Mouse (Mus musculus) embryo, embryonic 10 days (tissue): ENCODE measurements around the gene Ncan.
"Not testable (repeated sequence)": the region's sequence is repeated elsewhere in the genome, so short reads cannot be mapped to it uniquely, and the experiment has no call there.

Experiments used
- DNase-seq: peaks from one replicate; pipeline ENCODE4 v3.0.0-alpha.2; 2015; ENCODE audit warnings: low spot score

The Ncan gene

GRCm38 (mm10) chr8:70084191-70085065, 36.2 kb downstream of the Ncan start:
- DNase-seq: peak; percentile 46

GRCm38 (mm10) chr8:70083285-70083684, 37.4 kb downstream of the Ncan start, which contains the start of gene Hapln4:
TSS of gene Hapln4 (plus strand) at chr8:70083457.
- DNase-seq: peak; percentile 89

GRCm38 (mm10) chr8:70081976-70082375, 38.7 kb downstream of the Ncan start:
- DNase-seq: no peak

GRCm38 (mm10) chr8:70073682-70074081, 47.0 kb downstream of the Ncan start:
- no peak for DNase-seq

- no peak for DNase-seq
Measured at GRCm38 (mm10) chr8:70073120-70073519, 47.6 kb downstream of the Ncan start.

GRCm38 (mm10) chr8:70072441-70073069, 48.1 kb downstream of the Ncan start, which contains the start of gene Tm6sf2:
TSS of gene Tm6sf2 (plus strand) at chr8:70072924.
- DNase-seq: peak; percentile 22

DNA sequence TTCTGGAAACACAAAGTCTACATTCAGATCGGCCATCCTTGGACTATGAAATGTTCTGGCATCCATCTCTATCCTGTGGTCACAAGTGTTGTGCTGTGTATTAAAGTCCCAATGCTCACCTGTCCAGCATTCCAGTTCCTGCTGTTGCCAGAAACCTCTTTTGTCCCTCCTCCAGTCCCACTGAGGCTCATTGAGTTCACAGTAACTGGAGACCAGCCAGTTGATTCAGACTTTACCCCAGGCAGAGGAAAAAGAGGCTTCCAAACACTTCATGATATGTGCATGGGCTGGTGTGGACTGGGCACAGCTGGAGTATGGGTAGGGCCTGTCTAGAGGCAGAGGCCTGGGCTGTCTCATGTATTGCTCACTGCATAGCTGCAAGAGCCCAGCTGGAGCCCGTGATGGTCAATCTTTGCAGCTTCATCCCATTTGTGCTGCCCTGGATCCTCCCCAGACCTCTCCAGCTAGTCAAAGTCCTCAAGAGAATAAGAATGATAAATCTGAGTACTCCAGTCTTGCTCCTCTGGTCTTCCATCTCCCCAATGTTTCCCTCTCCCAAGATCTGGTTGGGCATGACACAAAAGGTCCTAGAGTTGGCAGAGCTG, 48.7 kb downstream of the Ncan start:
- no peak for DNase-seq

- DNase-seq: no peak
Measured at GRCm38 (mm10) chr8:70057721-70058120, 63.0 kb downstream of the Ncan start.

GRCm38 (mm10) chr8:70050434-70050833, 70.2 kb downstream of the Ncan start:
- not testable (repeated sequence) for DNase-seq

- DNase-seq: no peak
Measured at GRCm38 (mm10) chr8:70049662-70050061, 71.0 kb downstream of the Ncan start.

DNA sequence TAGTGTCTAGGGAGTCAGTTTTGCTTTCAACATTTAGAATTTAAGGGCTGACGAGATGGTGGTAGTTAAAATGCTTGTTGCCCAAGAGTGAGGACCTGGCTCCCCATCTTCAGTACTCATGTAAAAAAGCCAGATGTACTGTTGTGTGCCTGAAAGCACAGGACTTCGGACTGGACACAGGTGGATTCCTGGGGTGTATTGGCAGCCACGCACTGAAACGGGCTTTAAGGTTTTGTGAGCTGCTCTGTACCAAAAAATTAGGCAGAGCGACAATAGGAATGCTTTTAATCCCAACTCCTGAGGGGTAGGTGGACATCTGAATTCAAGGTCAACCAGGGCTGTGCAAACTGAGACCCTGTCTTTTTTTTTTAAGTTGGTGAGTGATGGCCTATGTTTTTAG, 76.7 kb downstream of the Ncan start:
- DNase-seq: no peak
